Mouse (Mus musculus): Measurements from ENCODE around the gene Prdm16. TPM values are rescaled to one million over a fixed set of nuclear protein-coding genes. Genes with fewer than 3 reads are reported as not detected.

Prdm16 gene
- polyA plus RNA-seq, 1 experiment from 2014 or later, result 2.2 TPM

- H3K4me1 ChIP-seq (ENCODE audit: insufficient read depth), result peaks cover 30% of the 10 kb centered on the region
- 82% methylated on average over 9 of the region's 9 CpGs for WGBS (ENCODE audit: insufficient replicate concordance)
- no peak overlapping the region for H3K27ac ChIP-seq (ENCODE audit: low read depth)
- H3K9me3 ChIP-seq (ENCODE audit: low read length), result no peaks in the 10 kb centered on the region
- H3K9ac ChIP-seq (replicated peaks), result no peak overlapping the region
- DNase-seq, result no peak
- ATAC-seq, result no peak
- H3K27me3 ChIP-seq (ENCODE audit: insufficient read depth, low read length), result no peaks in the 10 kb centered on the region
- no peak overlapping the region for H3K4me3 ChIP-seq (ENCODE audit: low read depth, low read length)
- no peak overlapping the region for H3K4me2 ChIP-seq (ENCODE audit: low read depth, low read length)
- H3K36me3 ChIP-seq (replicated peaks; ENCODE audit: insufficient read depth, low read length), result no peaks in the 10 kb centered on the region
- no peak for TF ChIP-seq CTCF (IDR thresholded peaks at IDR 0.05; ENCODE audit: low read depth)
- no peak for TF ChIP-seq EP300 (IDR thresholded peaks at IDR 0.05; ENCODE audit: low read depth)
These were observed 91.4 kb downstream of the Prdm16 start for GRCm38 (mm10) chr4:154545296-154545695.

DNA sequence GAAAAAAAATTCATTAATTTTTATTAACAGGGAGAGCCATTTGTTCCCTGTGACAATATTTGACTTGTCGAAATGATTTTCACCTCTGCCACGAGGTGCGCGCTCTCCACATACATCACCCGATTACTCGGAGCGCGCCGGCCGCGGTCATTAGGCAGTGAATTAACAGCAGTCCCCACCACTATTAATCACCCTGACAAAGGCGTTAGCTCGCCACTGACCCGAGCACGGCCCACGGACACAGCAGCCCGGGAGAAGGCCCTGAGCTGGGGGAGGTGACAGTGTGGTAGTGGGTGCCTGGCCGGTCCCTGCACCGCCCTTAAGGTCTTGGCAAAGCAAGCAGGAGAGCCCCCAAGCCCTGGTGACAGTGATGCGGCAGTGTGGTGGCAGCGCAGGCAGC is 92.8 kb downstream of the Prdm16 start:
- Histone ChIP-seq H3K27me3 (ENCODE audit: insufficient read depth, low read length) (no peaks in the 10 kb centered on the region), H3K9me3 (ENCODE audit: low read length) (no peaks in the 10 kb centered on the region), H3K9ac (replicated peaks) (no peak overlapping the region), H3K4me1 (ENCODE audit: insufficient read depth) (peaks cover 27% of the 10 kb centered on the region), H3K4me2 (ENCODE audit: low read depth, low read length) (no peak overlapping the region), H3K4me3 (ENCODE audit: low read depth, low read length) (no peak overlapping the region), H3K27ac (ENCODE audit: low read depth) (no peak overlapping the region), H3K36me3 (replicated peaks; ENCODE audit: insufficient read depth, low read length) (no peaks in the 10 kb centered on the region)
- DNase-seq (no peak), ATAC-seq (no peak)
- no peak for TF ChIP-seq EP300 (IDR thresholded peaks at IDR 0.05; ENCODE audit: low read depth)
- WGBS (ENCODE audit: insufficient replicate concordance), result 62% methylated on average over 21 of the region's 21 CpGs

GRCm38 (mm10) chr4:154543128-154543527 is 93.5 kb downstream of the Prdm16 start:
- no peaks in the 10 kb centered on the region for H3K36me3 ChIP-seq (replicated peaks; ENCODE audit: insufficient read depth, low read length)
- WGBS (ENCODE audit: insufficient replicate concordance), result 56% methylated on average over 4 of the region's 4 CpGs
- H3K4me1 ChIP-seq (ENCODE audit: insufficient read depth), result peaks cover 27% of the 10 kb centered on the region
- H3K4me3 ChIP-seq (ENCODE audit: low read depth, low read length), result no peak overlapping the region
- H3K4me2 ChIP-seq (ENCODE audit: low read depth, low read length), result peak overlapping the region; percentile 55; the same call in 1 of the 2 replicates
- no peak overlapping the region for H3K9ac ChIP-seq (replicated peaks)
- H3K27ac ChIP-seq (ENCODE audit: low read depth), result no peak overlapping the region
- ATAC-seq (no peak), DNase-seq (no peak)
- no peaks in the 10 kb centered on the region for H3K9me3 ChIP-seq (ENCODE audit: low read length)
- H3K27me3 ChIP-seq (ENCODE audit: insufficient read depth, low read length), result no peaks in the 10 kb centered on the region
- no peak for TF ChIP-seq EP300 (IDR thresholded peaks at IDR 0.05; ENCODE audit: low read depth)
- 0 out of 2 replicates have a peak, but pooled peaks have one; percentile 5 for TF ChIP-seq CTCF (IDR thresholded peaks at IDR 0.05; ENCODE audit: low read depth)

GRCm38 (mm10) chr4:154542568-154542967 is 94.1 kb downstream of the Prdm16 start:
- no peaks in the 10 kb centered on the region for H3K36me3 ChIP-seq (replicated peaks; ENCODE audit: insufficient read depth, low read length)
- no peaks in the 10 kb centered on the region for H3K9me3 ChIP-seq (ENCODE audit: low read length)
- peak; percentile 47 for ATAC-seq
- H3K4me3 ChIP-seq (ENCODE audit: low read depth, low read length), result no peak overlapping the region
- no peak for TF ChIP-seq EP300 (IDR thresholded peaks at IDR 0.05; ENCODE audit: low read depth)
- TF ChIP-seq CTCF (IDR thresholded peaks at IDR 0.05; ENCODE audit: low read depth), result no peak
- DNase-seq, result no peak
- H3K4me1 ChIP-seq (ENCODE audit: insufficient read depth), result peaks cover 27% of the 10 kb centered on the region
- H3K27me3 ChIP-seq (ENCODE audit: insufficient read depth, low read length), result no peaks in the 10 kb centered on the region
- peak overlapping the region; percentile 55 for H3K27ac ChIP-seq (ENCODE audit: low read depth)
- 14% methylated on average over 5 of the region's 5 CpGs for WGBS (ENCODE audit: insufficient replicate concordance)
- H3K4me2 ChIP-seq (ENCODE audit: low read depth, low read length), result peak overlapping the region; percentile 55; the same call in 1 of the 2 replicates
- 0 out of 2 replicates have a peak overlapping the region, but pooled peaks have one; percentile 21 for H3K9ac ChIP-seq (replicated peaks)

DNA sequence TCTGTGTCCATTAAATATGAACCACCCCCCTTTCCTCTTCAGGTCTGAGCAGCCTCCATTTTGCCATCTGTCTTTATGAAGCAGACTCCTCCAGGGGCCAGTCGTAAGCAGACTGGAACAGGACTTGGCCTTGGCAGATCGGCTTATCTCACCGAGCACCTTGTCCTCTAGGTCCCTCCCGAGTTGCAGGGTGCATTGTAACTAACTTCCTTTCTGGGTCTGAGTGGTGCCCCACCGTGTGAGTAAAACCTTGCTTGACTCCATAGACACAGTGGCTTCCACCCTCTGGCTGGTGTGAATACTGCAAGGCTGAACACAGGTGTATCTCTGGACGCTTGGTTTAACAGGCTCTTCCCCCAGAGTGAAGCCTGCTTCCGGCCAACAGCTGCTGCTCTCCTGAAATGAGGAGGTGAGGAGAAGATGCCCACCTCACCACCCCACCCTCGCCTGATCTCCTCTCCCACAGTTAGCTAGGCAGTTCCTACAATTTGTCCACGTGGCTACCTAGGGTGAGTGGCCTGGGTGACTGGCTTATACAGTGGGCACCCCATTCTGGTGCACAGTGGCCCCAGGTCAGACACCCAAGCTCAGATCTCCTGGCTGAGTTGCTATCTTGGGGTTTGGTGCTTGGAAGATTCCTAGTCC is 94.9 kb downstream of the Prdm16 start:
- H3K9ac ChIP-seq (replicated peaks), result 0 out of 2 replicates have a peak overlapping the region, but pooled peaks have one; percentile 16

GRCm38 (mm10) chr4:154540671-154541070 is 96.0 kb downstream of the Prdm16 start:
- Histone ChIP-seq H3K27me3 (ENCODE audit: insufficient read depth, low read length) (no peaks in the 10 kb centered on the region), H3K4me3 (ENCODE audit: low read depth, low read length) (no peak overlapping the region), H3K36me3 (replicated peaks; ENCODE audit: insufficient read depth, low read length) (no peaks in the 10 kb centered on the region), H3K9me3 (ENCODE audit: low read length) (no peaks in the 10 kb centered on the region), H3K9ac (replicated peaks) (no peak overlapping the region), H3K4me2 (ENCODE audit: low read depth, low read length) (peak overlapping the region; percentile 55; the same call in 1 of the 2 replicates), H3K27ac (ENCODE audit: low read depth) (no peak overlapping the region), H3K4me1 (ENCODE audit: insufficient read depth) (peaks cover 27% of the 10 kb centered on the region)
- DNase-seq (no peak), ATAC-seq (no peak)
- WGBS (ENCODE audit: insufficient replicate concordance), result 60% methylated on average over 10 of the region's 10 CpGs
- TF ChIP-seq EP300 (IDR thresholded peaks at IDR 0.05; ENCODE audit: low read depth) (no peak), CTCF (IDR thresholded peaks at IDR 0.05; ENCODE audit: low read depth) (no peak)

More for the DNA sequence above, 94.9 kb downstream of the Prdm16 start:
- Histone ChIP-seq H3K4me1 (ENCODE audit: insufficient read depth) (peaks cover 27% of the 10 kb centered on the region), H3K4me2 (ENCODE audit: low read depth, low read length) (peak overlapping the region; percentile 55), H3K4me3 (ENCODE audit: low read depth, low read length) (0 out of 2 replicates have a peak overlapping the region, but pooled peaks have one; percentile 17), H3K36me3 (replicated peaks; ENCODE audit: insufficient read depth, low read length) (no peaks in the 10 kb centered on the region), H3K27me3 (ENCODE audit: insufficient read depth, low read length) (no peaks in the 10 kb centered on the region), H3K27ac (ENCODE audit: low read depth) (peak overlapping the region; percentile 55), H3K9me3 (ENCODE audit: low read length) (no peaks in the 10 kb centered on the region)
- peak; percentile 51 for DNase-seq
- peak; percentile 96 for ATAC-seq
- TF ChIP-seq EP300 (IDR thresholded peaks at IDR 0.05; ENCODE audit: low read depth) (peak; percentile 77), CTCF (IDR thresholded peaks at IDR 0.05; ENCODE audit: low read depth) (peak; percentile 27; the same call in 1 of the 2 replicates)
- WGBS (ENCODE audit: insufficient replicate concordance), result 31% methylated on average over 9 of the region's 9 CpGs

Data from liver, postnatal 0 days (tissue).